Mouse (Mus musculus) hindbrain, embryonic 12.5 days (tissue): ENCODE data around the gene Tjap1. TPM values are rescaled to one million over a fixed set of nuclear protein-coding genes. Genes with fewer than 3 reads are reported as not detected.

ENCODE experiments used
- ATAC-seq: fragments of 200-750 bp; cut with Nextera tagmentation; 2 replicates; pipeline ENCODE4 v1.8.0; 2017; ENCODE audit warnings: moderate TSS enrichment; ENCODE audit not compliant: low FRiP score
- H3K27ac ChIP-seq: fragments of 300-500 bp; sonication (generic); 2 replicates; pipeline ENCODE4 v1.5.1; 2016; ENCODE audit warnings: mild to moderate bottlenecking
- H3K27me3 ChIP-seq: fragments of 300-500 bp; sonication (generic); 2 replicates; pipeline ENCODE4 v1.6.1; 2016; ENCODE audit warnings: mild to moderate bottlenecking
- H3K36me3 ChIP-seq: fragments of 300-500 bp; sonication (generic); 2 replicates; pipeline ENCODE4 v1.6.1; 2016; ENCODE audit warnings: mild to moderate bottlenecking
- H3K4me1 ChIP-seq: fragments of 300-500 bp; sonication (generic); 2 replicates; pipeline ENCODE4 v1.6.1; 2016
- H3K4me2 ChIP-seq: fragments of 300-500 bp; sonication (generic); replicated peaks from 2 replicates; pipeline ENCODE4 v1.6.1; 2016; ENCODE audit warnings: mild to moderate bottlenecking
- H3K4me3 ChIP-seq: fragments of 300-500 bp; sonication (generic); 2 replicates; pipeline ENCODE4 v1.5.1; 2016; ENCODE audit warnings: mild to moderate bottlenecking
- H3K9ac ChIP-seq: fragments of 300-500 bp; sonication (generic); 2 replicates; pipeline ENCODE4 v1.6.1; 2016; ENCODE audit warnings: mild to moderate bottlenecking, moderate library complexity
- H3K9me3 ChIP-seq: fragments of 300-500 bp; sonication (generic); replicated peaks from 2 replicates; pipeline ENCODE4 v1.6.1; 2016; ENCODE audit warnings: mild to moderate bottlenecking
- WGBS: fragments of 180-500 bp; shearing (Covaris S2); methylation state at CpG from one replicate; pipeline ENCODE4 v1.1.7; 2016; 5-methylcytosine and 5-hydroxymethylcytosine counted together
- polyA plus RNA-seq: library from polyadenylated mRNA; unstranded; fragments of >200 nt; fragmentation: Nextera tagmentation; extraction: Ambion mirVana; gene quantifications from 2 replicates; pipeline ENCODE4 v1.2.1, GENCODE M21; 2016

Tjap1 gene
- polyA plus RNA-seq, 1 experiment from 2014 or later: 54.1 TPM

DNA sequence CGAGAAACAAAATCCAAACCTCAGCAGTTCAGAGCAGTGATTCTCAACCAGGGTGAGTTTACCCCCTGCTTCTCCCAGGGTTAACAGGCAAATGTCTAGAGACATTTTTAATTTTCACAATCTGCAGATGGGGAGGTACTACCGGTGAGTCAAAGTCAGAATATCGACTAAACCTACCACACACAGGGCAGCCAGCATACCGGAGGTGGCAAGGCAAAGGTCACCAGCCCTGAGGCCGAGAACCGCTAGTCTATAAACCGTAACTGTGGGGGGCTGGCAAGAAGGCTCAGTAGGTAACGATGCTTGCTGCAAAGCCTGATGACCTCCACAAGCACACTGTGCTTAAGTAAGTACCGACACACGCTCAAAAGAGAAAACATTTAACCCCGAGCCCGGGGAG is 17.3 kb downstream of the Tjap1 start:
- Histone ChIP-seq H3K9ac (no peak overlapping the region), H3K4me2 (no peak overlapping the region), H3K27ac (no peak overlapping the region), H3K4me3 (no peak overlapping the region), H3K4me1 (no peaks in the 10 kb centered on the region; the same call in 1 of the 2 replicates), H3K36me3 (peaks cover 84% of the 10 kb centered on the region), H3K27me3 (no peaks in the 10 kb centered on the region), H3K9me3 (no peaks in the 10 kb centered on the region)
- no peak for ATAC-seq
- 85% methylated on average over 12 of the region's 12 CpGs for WGBS

DNA sequence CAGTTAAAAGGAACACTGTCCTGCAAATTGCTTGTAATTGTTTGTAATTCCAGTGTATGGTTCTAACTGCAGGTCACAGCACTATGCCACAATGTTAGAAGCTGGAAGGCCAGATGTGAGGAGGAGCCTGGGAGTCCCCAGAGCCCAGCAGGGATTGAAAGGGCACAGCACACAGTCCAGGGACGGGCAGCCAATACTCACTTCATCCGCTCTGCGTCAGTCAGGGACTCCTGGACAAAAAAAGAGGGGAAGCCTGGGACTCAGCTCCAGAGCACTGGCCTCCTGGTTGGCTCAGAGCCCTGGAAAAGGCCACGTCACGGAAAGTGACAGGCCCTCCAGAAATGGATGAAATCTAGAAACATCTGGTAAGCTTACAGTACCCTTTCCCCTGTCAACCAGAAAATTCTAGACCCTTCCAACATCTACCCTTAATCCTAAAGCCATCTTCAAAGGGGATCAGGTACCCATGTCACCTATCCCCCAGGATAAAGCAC is 20.6 kb downstream of the Tjap1 start:
- Histone ChIP-seq H3K4me3 (no peak overlapping the region), H3K4me1 (no peaks in the 10 kb centered on the region; the same call in 1 of the 2 replicates), H3K27ac (no peak overlapping the region), H3K36me3 (peaks cover 89% of the 10 kb centered on the region), H3K9me3 (no peaks in the 10 kb centered on the region), H3K9ac (no peak overlapping the region), H3K27me3 (no peaks in the 10 kb centered on the region), H3K4me2 (no peak overlapping the region)
- 93% methylated on average over 5 of the region's 5 CpGs for WGBS
- no peak for ATAC-seq

DNA sequence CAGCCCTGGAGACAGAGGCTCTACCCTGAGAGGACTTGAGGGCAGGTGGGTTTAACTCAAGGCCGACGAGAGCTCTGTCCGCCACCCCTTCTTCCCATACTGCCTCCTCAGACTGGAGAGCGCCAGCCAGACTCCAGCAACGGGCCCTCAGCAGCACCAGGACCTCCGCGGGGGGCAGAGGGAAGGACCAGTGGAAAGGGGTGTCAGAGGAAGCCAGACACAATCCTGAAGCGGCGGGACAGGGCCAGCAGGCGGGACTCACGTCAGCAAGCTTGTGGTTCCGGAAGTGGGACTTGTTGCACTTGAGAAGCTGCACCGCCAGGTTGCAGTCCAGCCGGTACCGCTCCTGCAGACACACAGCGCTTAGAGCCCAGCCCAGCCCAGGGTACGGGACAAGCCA is 23.2 kb downstream of the Tjap1 start:
- Histone ChIP-seq H3K36me3 (peaks cover 83% of the 10 kb centered on the region), H3K27ac (no peak overlapping the region), H3K4me1 (peaks cover 9% of the 10 kb centered on the region), H3K4me3 (no peak overlapping the region), H3K9me3 (no peaks in the 10 kb centered on the region), H3K9ac (no peak overlapping the region), H3K27me3 (peaks cover 13% of the 10 kb centered on the region), H3K4me2 (no peak overlapping the region)
- WGBS: 90% methylated on average over 17 of the region's 17 CpGs
- ATAC-seq: no peak

DNA sequence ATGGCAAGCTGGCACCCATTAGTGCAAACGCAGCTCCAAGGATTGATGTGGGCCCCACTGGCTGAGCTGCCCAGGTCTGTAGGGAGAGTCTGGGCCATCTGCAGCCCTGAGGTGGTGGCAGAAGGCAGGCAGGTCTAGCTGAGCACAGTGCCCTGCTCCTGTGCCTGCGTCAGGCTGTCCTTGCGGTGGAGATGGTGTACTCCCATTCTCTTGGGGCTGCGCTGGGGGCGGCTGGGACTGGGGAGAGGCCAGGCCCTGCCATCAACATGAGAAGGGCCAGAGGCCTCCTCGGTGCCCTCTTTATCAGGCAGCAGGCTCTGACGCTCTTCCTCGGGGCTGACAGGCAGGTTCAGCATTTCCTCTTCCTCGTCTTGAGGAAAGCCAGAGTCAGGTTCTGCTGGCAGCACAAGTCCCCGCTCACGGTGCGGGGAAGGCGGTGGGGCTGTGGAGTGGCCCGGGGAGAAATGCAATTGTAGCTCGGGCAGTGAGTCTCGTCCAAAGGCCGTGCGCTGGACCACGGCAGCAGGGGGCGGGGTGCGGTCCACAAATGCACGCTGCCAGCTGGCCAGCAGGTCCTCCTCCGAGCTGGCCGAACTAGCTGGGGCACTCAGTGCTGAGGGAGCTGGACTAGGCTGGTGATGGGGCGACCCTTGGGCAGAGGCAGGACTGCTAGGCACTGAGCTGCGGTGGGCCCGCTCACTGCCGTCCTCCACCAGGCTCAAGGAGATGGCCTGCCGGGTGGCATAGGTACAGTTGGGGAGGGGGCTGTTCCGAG is 24.4 kb downstream of the Tjap1 start:
- 86% methylated on average over 30 of the region's 30 CpGs for WGBS
- Histone ChIP-seq H3K27ac (no peak overlapping the region), H3K4me2 (no peak overlapping the region), H3K4me1 (peaks cover 16% of the 10 kb centered on the region), H3K4me3 (no peak overlapping the region), H3K9ac (no peak overlapping the region), H3K36me3 (peaks cover 71% of the 10 kb centered on the region), H3K27me3 (peaks cover 18% of the 10 kb centered on the region), H3K9me3 (no peaks in the 10 kb centered on the region)
- no peak for ATAC-seq

DNA sequence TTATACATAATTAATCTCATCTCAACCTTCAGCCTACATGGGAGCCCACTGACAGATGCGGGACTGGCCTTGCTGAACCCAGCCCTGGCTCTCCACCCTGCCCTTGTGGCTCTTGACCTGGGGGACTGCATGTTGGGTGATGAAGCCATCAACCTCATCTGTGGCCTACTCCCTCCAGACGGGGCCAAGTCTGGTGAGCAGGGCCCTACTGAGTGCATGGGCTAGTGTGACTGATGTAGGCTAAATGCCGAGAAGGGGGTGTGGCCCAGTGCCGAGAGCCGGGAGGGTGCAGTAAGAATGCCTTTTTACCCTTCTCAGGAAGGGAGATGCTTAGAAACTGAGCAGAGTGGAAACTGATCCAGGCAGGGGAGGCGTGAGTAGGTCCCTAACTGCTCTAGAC is 27.7 kb downstream of the Tjap1 start:
- Histone ChIP-seq H3K4me3 (peak overlapping the region; percentile 79; the same call in 1 of the 2 replicates), H3K9me3 (no peaks in the 10 kb centered on the region), H3K4me1 (peaks cover 20% of the 10 kb centered on the region), H3K36me3 (peaks cover 60% of the 10 kb centered on the region), H3K9ac (0 out of 2 replicates have a peak overlapping the region, but pooled peaks have one; percentile 41), H3K27me3 (peaks cover 18% of the 10 kb centered on the region), H3K27ac (no peak overlapping the region), H3K4me2 (peak overlapping the region; percentile 99)
- ATAC-seq: 0 out of 2 replicates have a peak, but pooled peaks have one; percentile 9
- 33% methylated on average over 6 of the region's 6 CpGs for WGBS

DNA sequence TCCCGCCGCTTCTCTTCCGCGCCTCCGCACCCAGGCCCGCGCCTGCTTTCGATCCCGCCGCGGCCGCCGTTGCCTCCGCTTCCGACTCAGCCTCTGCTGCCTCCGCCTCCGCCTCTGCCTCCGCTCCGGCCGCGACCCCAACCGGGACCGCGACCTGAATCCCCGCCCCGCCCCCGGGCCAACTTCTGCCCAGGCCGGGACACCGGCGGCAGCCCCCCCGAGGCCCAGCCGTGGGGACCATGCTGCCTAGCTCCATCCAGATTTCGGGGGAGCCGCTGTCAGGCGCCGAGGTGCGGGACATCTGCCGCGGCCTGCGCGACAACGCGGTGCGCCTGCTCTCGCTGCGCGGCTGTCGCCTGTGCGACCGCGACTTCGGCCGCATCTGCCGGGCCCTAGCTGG is 28.7 kb downstream of the Tjap1 start:
- peak overlapping the region; percentile 60 for H3K27ac ChIP-seq
- H3K27me3 ChIP-seq: peaks cover 18% of the 10 kb centered on the region
- ATAC-seq: peak; percentile 26

DNA sequence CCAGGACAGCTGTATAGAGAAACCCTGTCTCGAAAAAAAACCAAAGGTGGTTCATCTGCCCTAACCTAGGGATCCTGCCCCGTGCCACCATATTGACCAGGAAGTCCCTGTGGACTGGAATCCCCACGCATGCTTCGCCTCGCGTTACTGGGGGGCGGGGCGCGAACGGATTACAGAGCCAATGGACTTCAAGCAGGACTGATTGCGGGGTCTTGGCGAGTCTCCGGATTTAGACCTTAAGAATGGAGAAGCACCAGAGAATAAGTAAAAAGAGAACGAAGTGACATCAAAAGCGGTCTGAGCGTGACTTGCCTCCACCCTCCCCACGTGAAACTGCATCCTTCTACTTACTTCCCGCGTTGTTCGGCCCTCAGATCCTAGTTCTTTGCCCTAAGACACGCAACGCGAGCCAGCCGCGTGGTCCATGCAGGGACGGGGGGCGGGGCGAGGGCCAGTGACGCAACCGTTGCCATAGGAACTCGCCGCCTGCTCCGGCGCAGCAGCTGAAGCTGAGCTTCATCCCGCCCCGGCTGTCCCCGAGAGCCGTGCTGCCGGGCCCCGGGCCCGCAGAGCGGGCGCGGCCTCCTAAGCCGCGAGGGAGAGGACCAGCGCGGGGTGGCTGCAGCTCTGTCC is 29.3 kb downstream of the Tjap1 start, which contains the start of gene Lrrc73:
Lrrc73 (plus strand) TSS at position 80 of the 633 bp plus-strand sequence.
- Histone ChIP-seq H3K36me3 (peaks cover 51% of the 10 kb centered on the region), H3K27ac (peak within 1 kb of the TSS; percentile 60), H3K4me2 (peak within 1 kb of the TSS; percentile 99), H3K4me3 (peak within 1 kb of the TSS; percentile 79), H3K27me3 (peaks cover 18% of the 10 kb centered on the region), H3K9ac (peak within 1 kb of the TSS; percentile 82), H3K9me3 (no peaks in the 10 kb centered on the region), H3K4me1 (peaks cover 34% of the 10 kb centered on the region)
- WGBS: 2% methylated on average over 39 of the region's 48 CpGs
- peak; percentile 89 for ATAC-seq

More for the DNA sequence above, 28.7 kb downstream of the Tjap1 start:
- Histone ChIP-seq H3K9ac (peak overlapping the region; percentile 82), H3K4me2 (peak overlapping the region; percentile 99), H3K4me1 (peaks cover 28% of the 10 kb centered on the region), H3K36me3 (peaks cover 56% of the 10 kb centered on the region), H3K4me3 (peak overlapping the region; percentile 79), H3K9me3 (no peaks in the 10 kb centered on the region)
- under 1% methylated on average over 41 of the region's 54 CpGs for WGBS

DNA sequence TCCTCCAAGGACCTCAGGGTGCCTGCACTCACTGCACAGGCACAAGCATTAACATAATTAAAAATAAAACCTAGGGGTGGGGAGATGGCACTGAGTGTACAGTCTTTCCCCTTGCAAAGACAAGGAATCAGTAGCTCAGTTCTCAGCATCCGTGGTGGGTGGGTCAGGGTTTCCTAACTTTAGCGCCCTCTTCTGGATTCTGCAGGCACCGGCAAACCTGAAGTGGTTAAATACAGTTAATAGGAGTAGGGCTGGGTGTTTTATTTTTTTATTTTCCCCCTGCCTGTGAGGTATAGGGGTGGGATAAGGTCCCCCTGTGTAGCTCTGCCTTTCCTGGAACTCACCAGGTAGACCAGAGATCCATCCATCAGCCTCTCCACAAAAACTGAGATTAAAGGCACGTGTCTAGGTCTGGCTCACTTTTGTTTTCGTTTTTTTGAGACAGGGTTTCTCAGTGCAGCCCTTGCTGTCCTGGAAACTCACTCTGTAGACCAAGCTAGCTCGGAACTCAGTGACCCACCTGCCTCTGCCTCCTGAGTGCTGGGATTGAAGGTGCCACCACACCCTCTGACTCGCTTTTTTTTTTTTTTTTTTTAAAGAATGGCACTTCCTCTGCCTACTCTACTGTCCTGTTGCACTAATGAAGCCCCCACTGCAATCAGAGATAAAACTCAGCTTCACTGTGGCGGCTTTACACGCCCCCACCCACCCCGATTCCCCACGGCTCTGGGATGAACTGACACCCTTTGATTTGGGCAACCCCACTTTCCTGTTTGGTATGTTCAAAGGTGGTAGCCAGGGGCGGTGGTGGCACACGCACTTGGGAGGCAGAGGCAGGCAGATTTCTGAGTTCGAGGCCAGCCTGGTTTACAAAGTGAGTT is 30.0 kb downstream of the Tjap1 start:
- peaks cover 43% of the 10 kb centered on the region for H3K36me3 ChIP-seq
- no peaks in the 10 kb centered on the region for H3K9me3 ChIP-seq
- H3K4me2 ChIP-seq: peak overlapping the region; percentile 99
- H3K27me3 ChIP-seq: peaks cover 18% of the 10 kb centered on the region
- WGBS: 57% methylated on average over 14 of the region's 14 CpGs
- H3K4me1 ChIP-seq: peaks cover 36% of the 10 kb centered on the region
- ATAC-seq: no peak
- H3K4me3 ChIP-seq: peak overlapping the region; percentile 79; the same call in 1 of the 2 replicates
- H3K9ac ChIP-seq: peak overlapping the region; percentile 82; the same call in 1 of the 2 replicates
- 0 out of 2 replicates have a peak overlapping the region, but pooled peaks have one; percentile 60 for H3K27ac ChIP-seq

DNA sequence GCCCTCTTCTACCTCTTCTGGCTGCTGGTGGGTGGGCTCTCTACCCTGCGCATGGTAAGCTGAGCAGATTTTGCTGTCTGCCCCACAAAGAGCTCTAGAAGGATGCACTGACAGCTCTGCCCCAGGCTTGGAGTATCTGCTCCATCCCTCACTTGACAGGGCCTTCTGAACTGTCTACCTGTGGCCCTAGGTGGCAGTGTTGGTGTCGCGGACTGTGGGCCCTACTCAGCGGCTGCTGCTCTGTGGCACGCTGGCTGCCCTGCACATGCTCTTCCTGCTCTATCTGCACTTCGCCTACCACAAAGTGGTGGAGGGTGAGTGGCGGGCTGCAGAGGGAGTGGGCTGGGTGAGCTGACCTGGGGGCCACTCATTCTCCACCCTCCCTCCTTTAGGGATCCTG is 31.7 kb downstream of the Tjap1 start:
- ATAC-seq: no peak
- H3K9me3 ChIP-seq: no peaks in the 10 kb centered on the region
- no peak overlapping the region for H3K9ac ChIP-seq
- H3K36me3 ChIP-seq: peaks cover 31% of the 10 kb centered on the region
- H3K4me1 ChIP-seq: peaks cover 44% of the 10 kb centered on the region
- WGBS: 87% methylated on average over 7 of the region's 7 CpGs
- H3K4me2 ChIP-seq: no peak overlapping the region
- no peak overlapping the region for H3K4me3 ChIP-seq
- no peak overlapping the region for H3K27ac ChIP-seq
- H3K27me3 ChIP-seq: peaks cover 18% of the 10 kb centered on the region

DNA sequence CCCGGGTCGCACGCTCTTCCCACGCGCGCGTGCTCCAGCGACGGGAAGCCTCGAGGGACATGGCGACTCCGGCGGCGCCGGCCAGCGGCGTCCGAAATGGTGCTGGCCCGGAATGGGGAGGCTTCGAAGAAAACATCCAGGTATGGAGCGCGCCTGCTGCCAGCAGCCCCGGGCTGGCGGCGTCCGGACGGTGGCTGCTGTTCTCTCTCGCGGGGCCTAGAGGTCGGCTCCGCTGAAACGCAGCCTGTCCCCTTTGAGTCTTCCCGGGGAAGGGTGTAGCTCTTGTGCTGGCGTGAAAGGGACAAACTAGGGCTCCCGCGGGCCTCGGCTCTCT is 34.7 kb downstream of the Tjap1 start:
- peak; percentile 47 for ATAC-seq
- peak overlapping the region; percentile 97 for H3K9ac ChIP-seq
- no peaks in the 10 kb centered on the region for H3K9me3 ChIP-seq
- under 1% methylated on average over 35 of the region's 37 CpGs for WGBS
- H3K27me3 ChIP-seq: no peaks in the 10 kb centered on the region
- H3K4me3 ChIP-seq: peak overlapping the region; percentile 89
- H3K4me1 ChIP-seq: peaks cover 24% of the 10 kb centered on the region
- H3K27ac ChIP-seq: peak overlapping the region; percentile 87
- peak overlapping the region; percentile 93 for H3K4me2 ChIP-seq
- H3K36me3 ChIP-seq: peaks cover 61% of the 10 kb centered on the region

DNA sequence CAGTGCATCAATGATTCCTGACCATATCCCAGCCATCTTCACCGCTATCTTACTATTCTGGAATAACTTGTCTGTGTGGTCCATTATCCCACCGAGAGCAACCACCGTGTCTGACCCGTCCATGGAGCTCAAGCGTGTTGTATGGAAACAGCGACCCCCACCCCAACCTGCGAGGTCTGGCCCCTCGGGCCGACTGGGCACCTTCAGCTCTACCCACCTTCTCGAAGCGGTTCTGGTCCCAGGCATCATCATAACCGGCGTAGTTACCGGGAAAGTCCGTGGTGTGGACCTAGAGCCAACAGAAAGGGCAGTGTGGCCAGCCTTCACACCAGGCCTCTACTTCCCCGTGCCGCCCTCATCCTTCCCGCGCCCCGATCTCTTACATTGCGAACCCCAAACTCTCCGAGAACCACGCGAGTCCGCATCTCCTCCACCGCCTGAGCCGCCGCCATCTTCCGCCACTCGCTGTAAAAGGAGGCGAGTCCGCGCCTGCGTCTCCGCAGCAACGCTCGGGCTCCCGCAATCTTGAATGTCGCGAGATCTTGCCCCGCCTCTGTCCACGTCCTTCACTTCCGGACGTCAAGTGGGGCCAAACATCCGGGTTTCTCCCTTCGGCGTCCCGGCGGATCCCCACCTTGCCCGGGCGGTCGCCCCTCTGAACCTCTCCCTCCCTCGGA is 35.2 kb downstream of the Tjap1 start, which contains the start of the genes Polr1c and Yipf3:
Polr1c (minus strand) TSS at position 543 of the 677 bp plus-strand sequence.
Yipf3 (plus strand) TSS at position 569 of the 677 bp plus-strand sequence.
- Histone ChIP-seq H3K4me1 (peaks cover 24% of the 10 kb centered on the region), H3K4me3 (peak within 1 kb of the TSS; percentile 89), H3K36me3 (peaks cover 66% of the 10 kb centered on the region), H3K9me3 (no peaks in the 10 kb centered on the region), H3K27ac (peak within 1 kb of the TSS; percentile 87), H3K4me2 (peak within 1 kb of the TSS; percentile 93), H3K27me3 (no peaks in the 10 kb centered on the region), H3K9ac (peak within 1 kb of the TSS; percentile 97)
- WGBS: under 1% methylated on average over 53 of the region's 53 CpGs
- peak; percentile 90 for ATAC-seq
